Comparison of ENCODE assay signal across 8 mouse cellular contexts in the genomic region with DNA sequence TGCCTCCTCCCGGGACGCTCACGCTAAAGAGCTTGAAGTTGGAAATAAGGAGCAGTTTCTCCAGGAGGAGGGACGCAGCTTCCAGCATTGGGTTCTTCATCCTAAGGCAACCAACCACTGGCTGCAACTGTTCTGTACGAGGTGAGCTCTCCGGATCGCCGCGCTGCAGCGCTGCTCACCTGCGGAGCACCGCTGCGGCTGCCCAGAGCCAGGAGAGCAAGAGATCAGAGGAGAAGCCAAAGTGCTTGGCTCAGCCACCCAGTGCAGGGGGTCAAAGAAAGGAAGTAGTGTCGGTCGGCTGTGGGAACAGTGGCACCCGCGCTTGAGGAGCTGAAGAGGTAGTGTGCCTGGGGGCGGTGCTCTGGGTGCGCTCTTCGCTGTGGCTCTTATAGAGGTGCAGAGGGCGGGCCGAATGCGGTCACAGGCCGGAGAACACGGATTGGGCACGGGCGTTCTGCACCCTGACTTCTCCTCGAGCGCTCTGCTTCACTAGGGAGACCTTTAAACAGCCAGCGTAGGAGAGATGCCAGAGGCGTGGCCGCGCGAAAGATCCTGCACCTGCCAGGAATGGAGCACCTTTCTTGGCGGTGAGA. TPM values are rescaled to one million over a fixed set of nuclear protein-coding genes. Genes with fewer than 3 reads are reported as not detected.
DNase-seq lines count a peak whose midpoint lies in the region; ATAC-seq and TF ChIP-seq lines count a peak whose summit lies in the region.

Gene Lrat (minus strand): TSS at position 361 of the 593 bp plus-strand sequence.

- TF ChIP-seq POLR2A in small intestine, adult 2 months (IDR thresholded peaks at IDR 0.05; ENCODE audit: low read depth, low read length) = peak; percentile 57

- H3K36me3 ChIP-seq in kidney, embryonic 14.5 days (ENCODE audit: control insufficient read depth, insufficient read depth, low read length) = no peaks in the 10 kb centered on the region
- H3K36me3 ChIP-seq in lung, embryonic 16.5 days (ENCODE audit: control insufficient read depth, insufficient read depth, low read length) = no peaks in the 10 kb centered on the region
- H3K36me3 ChIP-seq in small intestine, adult 2 months (ENCODE audit: control insufficient read depth, insufficient read depth, low read length) = peaks cover 1% of the 10 kb centered on the region; the same call in 1 of the 2 replicates

- peaks cover 3% of the 10 kb centered on the region; the same call in 1 of the 2 replicates for H3K9me3 ChIP-seq in kidney, embryonic 14.5 days (ENCODE audit: control insufficient read depth, low read length)
- H3K9me3 ChIP-seq in lung, embryonic 16.5 days (ENCODE audit: control insufficient read depth, low read length) = no peaks in the 10 kb centered on the region

- peak; percentile 17 for DNase-seq in adrenal gland, postnatal 14 days
- DNase-seq in adrenal gland, adult 18-20 months (ENCODE audit: low spot score in 2 of 2) = no peak
- peak; percentile 65 for DNase-seq in R1 (ENCODE audit: low read depth, low spot score)
- no peak for DNase-seq in c-Kit-positive CD71-positive TER-119-positive erythroid progenitor cells, embryonic 14.5 days (ENCODE audit: low spot score)

- peak within 1 kb of the TSS; percentile 31; the same call in 1 of the 2 replicates for H3K9ac ChIP-seq in kidney, embryonic 14.5 days (ENCODE audit: low read depth, low read length)
- H3K9ac ChIP-seq in lung, embryonic 16.5 days (ENCODE audit: low read length) = peak within 1 kb of the TSS; percentile 30; the same call in 1 of the 2 replicates

- H3K27ac ChIP-seq in kidney, embryonic 14.5 days (ENCODE audit: low read depth, low read length) = no peak within 1 kb of the TSS
- no peak within 1 kb of the TSS for H3K27ac ChIP-seq in lung, embryonic 16.5 days (ENCODE audit: low read length)
- peak within 1 kb of the TSS; percentile 76 for H3K27ac ChIP-seq in small intestine, adult 2 months (ENCODE audit: insufficient read depth, low read depth, low read length)

- H3K4me3 ChIP-seq in kidney, embryonic 14.5 days (ENCODE audit: low read length) = peak within 1 kb of the TSS; percentile 44
- H3K4me3 ChIP-seq in lung, embryonic 16.5 days (ENCODE audit: low read length) = peak within 1 kb of the TSS; percentile 38
- peak within 1 kb of the TSS; percentile 83 for H3K4me3 ChIP-seq in small intestine, adult 2 months (ENCODE audit: low read depth, low read length)

- H3K4me2 ChIP-seq in kidney, embryonic 14.5 days (replicated peaks; ENCODE audit: low read depth, low read length) = peak within 1 kb of the TSS; percentile 66
- peak within 1 kb of the TSS; percentile 89 for H3K4me2 ChIP-seq in lung, embryonic 16.5 days (ENCODE audit: low read depth, low read length)

- WGBS in kidney, embryonic 14.5 days = 1% methylated on average over 35 of the region's 35 CpGs
- WGBS in lung, embryonic 16.5 days = under 1% methylated on average over 35 of the region's 35 CpGs
- WGBS in small intestine, adult 2 months = 1% methylated on average over 35 of the region's 35 CpGs

- no peak for TF ChIP-seq CTCF in small intestine, adult 2 months (IDR thresholded peaks at IDR 0.05; ENCODE audit: extremely low read depth, insufficient read length, insufficient replicate concordance, low read depth, low read length)

- 0 out of 2 replicates have a peak, but pooled peaks cover 6% of the 10 kb centered on the region for H3K4me1 ChIP-seq in kidney, embryonic 14.5 days (ENCODE audit: control insufficient read depth, insufficient read depth, low read length)
- 0 out of 2 replicates have a peak, but pooled peaks cover 7% of the 10 kb centered on the region for H3K4me1 ChIP-seq in lung, embryonic 16.5 days (replicated peaks; ENCODE audit: control insufficient read depth, insufficient read depth, low read length)
- H3K4me1 ChIP-seq in small intestine, adult 2 months (ENCODE audit: control insufficient read depth, insufficient read depth, insufficient read length, low read length) = peaks cover 4% of the 10 kb centered on the region; the same call in 1 of the 2 replicates

- peak; percentile 52 for ATAC-seq in granulocyte monocyte progenitor cell, adult 5-6 weeks (replicated peaks; ENCODE audit: poor library complexity, severe bottlenecking)
- peak; percentile 82; the same call in 1 of the 2 replicates for ATAC-seq in kidney, embryonic 14.5 days (ENCODE audit: low FRiP score, low TSS enrichment)
- peak; percentile 85 for ATAC-seq in lung, embryonic 16.5 days (ENCODE audit: low read depth)

- peaks cover 33% of the 10 kb centered on the region for H3K27me3 ChIP-seq in kidney, embryonic 14.5 days (ENCODE audit: control insufficient read depth, insufficient read depth, low read length)
- peaks cover 22% of the 10 kb centered on the region for H3K27me3 ChIP-seq in lung, embryonic 16.5 days (ENCODE audit: control insufficient read depth, insufficient read depth, low read depth, low read length)
- no peaks in the 10 kb centered on the region for H3K27me3 ChIP-seq in small intestine, adult 2 months (ENCODE audit: control insufficient read depth, insufficient read depth, low read length)

RNA-seq across cellular contexts. Expression of gene Lrat, which starts in this region (rescaled TPM):
- total RNA-seq in adrenal gland, postnatal 14 days (2021) = 0.53 and 1.3 TPM in 2 replicates
- total RNA-seq in adrenal gland, adult 18-20 months (2021) = under 1 TPM; 0.06 to 0.10 TPM
- 0.04 TPM in 1 of 2 replicates, not detected in the other for total RNA-seq in granulocyte monocyte progenitor cell, adult 5-6 weeks (2014; fragmentation: Nextera tagmentation)
- not detected in 2 replicates for total RNA-seq in granulocyte monocyte progenitor cell, adult 5-6 weeks (2017)
- not detected in 2 replicates for polyA plus RNA-seq in kidney, embryonic 14.5 days (2014; fragmentation: Nextera tagmentation; extraction: Ambion mirVana)
- polyA plus RNA-seq in lung, embryonic 16.5 days (2015; fragmentation: Nextera tagmentation; extraction: Ambion mirVana) = 0.44 and 0.64 TPM in 2 replicates
- 2.9 and 4.4 TPM in 2 replicates for polyA plus RNA-seq in small intestine, adult 2 months (2012; rRNA removed)

Comparison
In these comparisons a context has a peak if more than half of its experiments do, and no peak if none do; other contexts are left out.
1. DNase-seq: peak in adrenal gland, postnatal 14 days (single experiment) and R1 (single experiment); none in adrenal gland, adult 18-20 months (0 of 2) and c-Kit-positive CD71-positive TER-119-positive erythroid progenitor cells, embryonic 14.5 days (single experiment).
2. Peak in ATAC-seq in granulocyte monocyte progenitor cell, adult 5-6 weeks; RNA of the gene not detected or under 1 TPM.
3. Peak in ATAC-seq, H3K4me3 ChIP-seq, H3K9ac ChIP-seq and H3K4me2 ChIP-seq in kidney, embryonic 14.5 days; RNA of the gene not detected or under 1 TPM.
4. Peak in ATAC-seq, H3K4me3 ChIP-seq, H3K9ac ChIP-seq and H3K4me2 ChIP-seq in lung, embryonic 16.5 days; RNA of the gene not detected or under 1 TPM.
5. Peak in every context shown above with its lines, with median percentiles within 50 percentile points of each other: ATAC-seq and H3K4me3 ChIP-seq.